In the genomic region with DNA sequence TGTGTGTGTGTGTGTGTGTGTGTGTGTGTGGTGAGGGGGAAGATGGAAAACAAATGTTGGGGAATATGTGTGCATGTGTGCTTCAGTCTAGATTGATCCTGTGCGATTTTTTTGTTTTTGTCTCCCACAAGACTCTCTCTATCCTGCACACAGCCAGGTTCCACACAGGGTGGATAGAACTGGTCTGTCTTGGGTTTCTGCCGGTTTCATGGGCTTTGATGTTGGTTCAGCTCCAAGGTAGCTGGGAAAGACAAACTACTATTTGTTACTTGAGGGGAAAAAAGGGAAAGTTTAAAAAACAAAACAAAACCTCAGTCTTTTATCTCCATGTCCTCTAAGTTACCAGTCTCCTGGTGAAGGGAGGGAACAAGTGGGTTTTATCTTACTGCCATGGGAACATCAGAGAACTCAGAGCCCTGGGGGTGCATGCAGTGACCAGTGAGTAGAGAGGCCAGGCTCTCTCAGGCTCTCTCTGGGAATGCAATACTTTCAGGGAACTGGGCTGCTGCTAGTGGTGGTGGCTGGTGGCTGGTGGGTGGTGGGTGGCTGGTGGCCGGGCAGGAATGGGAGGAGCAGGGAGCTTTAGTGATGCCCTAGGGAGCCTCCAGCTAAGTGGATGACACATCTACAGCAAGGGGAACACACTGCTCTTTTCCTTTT, we compare ENCODE assay signal across 22 mouse cellular contexts. TPM values are rescaled to one million over a fixed set of nuclear protein-coding genes. Genes with fewer than 3 reads are reported as not detected.
DNase-seq lines count a peak whose midpoint lies in the region; ATAC-seq and TF ChIP-seq lines count a peak whose summit lies in the region.
"Had no signal": no experiment of that assay in that cellular context is flagged by ENCODE, and none has a peak within 500 bp of the region (broad histone marks: within the 10 kb centered on the region; RNA-seq: fewer than 3 reads in every experiment).

No protein-coding gene starts in this region.

- no peak for TF ChIP-seq EP300 in liver, postnatal 0 days (IDR thresholded peaks at IDR 0.05; ENCODE audit: low read depth)

- H3K27ac ChIP-seq in gastrocnemius, adult 2 months = peak overlapping the region; percentile 35; the same call in 1 of the 2 replicates
- H3K27ac ChIP-seq in kidney, adult 2 months (ENCODE audit: insufficient read depth, low read depth, low read length) = no peak overlapping the region
- H3K27ac ChIP-seq in liver, embryonic 12.5 days = no peak overlapping the region
- no peak overlapping the region for H3K27ac ChIP-seq in liver, postnatal 0 days (ENCODE audit: low read depth)
- H3K27ac ChIP-seq: embryonic facial prominence, embryonic 10.5 days; hindbrain, embryonic 15.5 days had no signal

- ATAC-seq in liver, embryonic 12.5 days = peak; percentile 37; the same call in 1 of the 2 replicates
- no peak for ATAC-seq in liver, postnatal 0 days
- ATAC-seq: forebrain, embryonic 14.5 days; Patski had no signal

- H3K4me2 ChIP-seq in liver, embryonic 12.5 days = no peak overlapping the region
- H3K4me2 ChIP-seq in liver, postnatal 0 days (ENCODE audit: low read depth, low read length) = no peak overlapping the region
- H3K4me2 ChIP-seq: hindbrain, embryonic 15.5 days had no signal

- no peak for TF ChIP-seq POLR2A in kidney, adult 2 months (IDR thresholded peaks at IDR 0.05; ENCODE audit: low read depth, low read length)

- 65% methylated on average over 3 of the region's 3 CpGs for WGBS in kidney, adult 2 months
- WGBS in liver, embryonic 12.5 days (ENCODE audit: insufficient replicate concordance) = 48% methylated on average over 3 of the region's 3 CpGs
- 68% methylated on average over 3 of the region's 3 CpGs for WGBS in liver, postnatal 0 days (ENCODE audit: insufficient replicate concordance)

- no peak overlapping the region for H3K9ac ChIP-seq in liver, embryonic 12.5 days
- H3K9ac ChIP-seq in liver, postnatal 0 days (replicated peaks) = no peak overlapping the region
- H3K9ac ChIP-seq: hindbrain, embryonic 15.5 days had no signal

- intact Hi-C loops in gastrocnemius, adult 2 months (cut with DNase I) = loop anchor here (5.0 kb wide), 1 partner anchor 105 kb away; no protein-coding TSS in a partner anchor

- H3K4me1 ChIP-seq in kidney, adult 2 months (ENCODE audit: control insufficient read depth, insufficient read depth, low read length) = 0 out of 2 replicates have a peak, but pooled peaks cover 3% of the 10 kb centered on the region
- H3K4me1 ChIP-seq in liver, embryonic 12.5 days = peaks cover 7% of the 10 kb centered on the region
- H3K4me1 ChIP-seq in liver, postnatal 0 days (ENCODE audit: insufficient read depth) = no peaks in the 10 kb centered on the region
- H3K4me1 ChIP-seq: hindbrain, embryonic 15.5 days had no signal

- TF ChIP-seq CTCF in gastrocnemius, adult 2 months (IDR thresholded peaks at IDR 0.05) = no peak
- TF ChIP-seq CTCF in kidney, adult 2 months (conservative IDR thresholded peaks at IDR 0.05; ENCODE audit: insufficient read depth, insufficient read length, low read depth, low read length) = no peak
- TF ChIP-seq CTCF in liver, postnatal 0 days (IDR thresholded peaks at IDR 0.05; ENCODE audit: low read depth) = no peak

- DNase-seq in gastrocnemius, adult 2 months = no peak
- no peak for DNase-seq in gastrocnemius, adult 18-20 months (ENCODE audit: low spot score)
- DNase-seq in kidney, adult 2 months = peak; percentile 48
- no peak for DNase-seq in kidney, postnatal 25 days
- no peak for DNase-seq in liver, postnatal 0 days
- DNase-seq in lung, postnatal 10 days = no peak
- DNase-seq: adrenal gland, adult 2 months; adrenal gland, postnatal 36 days; cerebellum, adult 2 months; cerebellum, postnatal 10 days; gastrocnemius, postnatal 14 days; heart, postnatal 14 days had no signal

- no peaks in the 10 kb centered on the region for H3K36me3 ChIP-seq in kidney, adult 2 months (ENCODE audit: control insufficient read depth, insufficient read depth, low read length)
- no peaks in the 10 kb centered on the region for H3K36me3 ChIP-seq in liver, embryonic 12.5 days
- H3K36me3 ChIP-seq in liver, postnatal 0 days (replicated peaks; ENCODE audit: insufficient read depth, low read length) = no peaks in the 10 kb centered on the region
- H3K36me3 ChIP-seq: embryonic facial prominence, embryonic 10.5 days; hindbrain, embryonic 15.5 days had no signal

- no peak overlapping the region for H3K4me3 ChIP-seq in gastrocnemius, adult 2 months
- H3K4me3 ChIP-seq in kidney, adult 2 months (ENCODE audit: insufficient read depth, low read depth, low read length) = no peak overlapping the region
- no peak overlapping the region for H3K4me3 ChIP-seq in liver, embryonic 12.5 days
- no peak overlapping the region for H3K4me3 ChIP-seq in liver, postnatal 0 days (ENCODE audit: low read depth, low read length)
- H3K4me3 ChIP-seq: embryonic facial prominence, embryonic 10.5 days; hindbrain, embryonic 15.5 days had no signal

- no peaks in the 10 kb centered on the region for H3K27me3 ChIP-seq in kidney, adult 2 months (replicated peaks; ENCODE audit: control insufficient read depth, insufficient read depth, low read length)
- no peaks in the 10 kb centered on the region for H3K27me3 ChIP-seq in liver, embryonic 12.5 days (replicated peaks)
- no peaks in the 10 kb centered on the region for H3K27me3 ChIP-seq in liver, postnatal 0 days (ENCODE audit: insufficient read depth, low read length)
- H3K27me3 ChIP-seq: CH12.LX; hindbrain, embryonic 15.5 days; Patski had no signal

- no peaks in the 10 kb centered on the region for H3K9me3 ChIP-seq in liver, embryonic 12.5 days (replicated peaks)
- H3K9me3 ChIP-seq in liver, postnatal 0 days (ENCODE audit: low read length) = no peaks in the 10 kb centered on the region
- H3K9me3 ChIP-seq: embryonic facial prominence, embryonic 10.5 days; hindbrain, embryonic 15.5 days had no signal

RNA-seq across cellular contexts. Expression of a gene that starts 5.8 kb away (rescaled TPM):
- not detected for total RNA-seq in gastrocnemius, adult 2 months (2021)
- total RNA-seq in gastrocnemius, adult 18-20 months (2021) = not detected
- polyA plus RNA-seq in kidney, adult 2 months (2012; rRNA removed) = not detected in 2 replicates
- not detected in 2 replicates for polyA plus RNA-seq in liver, embryonic 12.5 days (2016; fragmentation: Nextera tagmentation; extraction: Ambion mirVana)
- not detected in 2 replicates for polyA plus RNA-seq in liver, postnatal 0 days (2015; fragmentation: Nextera tagmentation; extraction: Ambion mirVana)
- total RNA-seq: adrenal gland, adult 2 months; adrenal gland, postnatal 36 days; gastrocnemius, postnatal 14 days; heart, postnatal 14 days had no signal
- polyA plus RNA-seq: adrenal gland, adult 2 months; embryonic facial prominence, embryonic 10.5 days; embryonic facial prominence, embryonic 14.5 days; forebrain, embryonic 14.5 days; gonadal fat pad, adult 2 months; heart, embryonic 14.5 days; hindbrain, embryonic 11.5 days; hindbrain, embryonic 15.5 days had no signal
